Comparison of ENCODE assay signal across 8 mouse cellular contexts in genomic region chr17:30746056-30747024, GRCm38 (mm10).
DNase-seq lines count a peak whose midpoint lies in the region; ATAC-seq lines count a peak whose summit lies in the region.

No protein-coding gene starts in this region.

- no peak for ATAC-seq in CD4-positive, CD25-positive, alpha-beta regulatory T cell, adult 4 months
- ATAC-seq in frontal cortex, adult (ENCODE audit: low TSS enrichment), result peak; percentile 70; the same call in 1 of the 2 replicates

- peak; percentile 74 for DNase-seq in CD4-positive, CD25-positive, alpha-beta regulatory T cell, adult 2 months (ENCODE audit: low read depth, low spot score)
- peak; percentile 47 for DNase-seq in CD4-positive helper T cell, adult 2 months (ENCODE audit: low read depth, low spot score)
- peak; percentile 27 for DNase-seq in c-Kit-positive CD71-positive TER-119-negative erythroid progenitor cells, embryonic 14.5 days (ENCODE audit: low read depth)
- peak; percentile 76 to 93 for DNase-seq in layer of hippocampus, adult 18-20 months (ENCODE audit: low spot score in 2 of 2)
- DNase-seq in lung, postnatal 36 days, result peak; percentile 59
- peak; percentile 56 for DNase-seq in right cerebral cortex, adult 18-20 months

Comparison
In these comparisons a context has a peak if more than half of its experiments do, and no peak if none do; other contexts are left out.
1. DNase-seq: peak in every context shown above with its lines; median percentile 84 in layer of hippocampus, adult 18-20 months; 74 in CD4-positive, CD25-positive, alpha-beta regulatory T cell, adult 2 months; 59 in lung, postnatal 36 days; 56 in right cerebral cortex, adult 18-20 months; 47 in CD4-positive helper T cell, adult 2 months; 27 in c-Kit-positive CD71-positive TER-119-negative erythroid progenitor cells, embryonic 14.5 days.